Mouse (Mus musculus): ENCODE data around the gene Gm17654. TPM values are rescaled to one million over a fixed set of nuclear protein-coding genes. Genes with fewer than 3 reads are reported as not detected.

The Gm17654 gene
- total RNA-seq (2023) = not detected

DNA sequence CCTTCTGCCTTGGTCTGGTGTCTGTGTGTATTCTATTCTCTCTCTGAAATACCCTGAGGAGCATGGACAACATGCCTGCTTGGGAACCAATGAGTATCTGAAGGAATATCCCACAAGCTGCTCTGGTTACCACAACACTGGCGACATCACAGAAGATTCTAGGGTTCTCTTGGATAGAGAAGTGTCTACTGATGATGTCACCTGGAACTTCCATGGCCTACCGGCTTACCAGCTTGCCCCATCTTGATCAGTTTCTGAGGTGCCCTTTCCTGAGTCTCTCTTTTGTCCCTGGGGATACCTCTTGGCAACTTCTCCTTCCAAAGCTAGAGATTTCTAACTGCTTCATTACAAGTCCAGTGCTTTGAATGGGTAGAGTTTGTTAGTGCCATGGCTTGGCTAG is at the start of gene Gm17654:
Gene Gm17654, minus strand, starts transcription at position 101 of the 400 bp plus-strand sequence.

DNA sequence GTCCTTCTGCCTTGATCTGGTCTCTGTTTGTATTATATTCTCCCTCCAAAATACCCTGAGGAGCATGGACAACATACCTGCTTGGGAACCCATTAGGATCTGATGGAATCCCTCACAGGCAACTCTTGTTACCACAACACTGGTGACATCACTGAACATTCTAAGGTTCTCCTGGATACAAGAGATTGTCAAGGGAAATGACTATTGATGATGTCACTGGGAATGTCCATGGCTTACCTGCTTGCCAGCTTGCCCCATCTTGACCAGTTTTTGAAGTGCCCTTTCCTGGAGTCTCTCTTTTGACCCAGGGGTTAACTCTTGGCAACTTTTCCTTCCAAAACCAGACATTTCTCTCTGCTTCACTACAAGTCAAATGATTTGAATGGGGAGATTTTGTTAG is 29.0 kb upstream of the Gm17654 start, which contains the start of gene Gm10375:
Gene Gm10375, minus strand, starts transcription at position 101 of the 400 bp plus-strand sequence.

DNA sequence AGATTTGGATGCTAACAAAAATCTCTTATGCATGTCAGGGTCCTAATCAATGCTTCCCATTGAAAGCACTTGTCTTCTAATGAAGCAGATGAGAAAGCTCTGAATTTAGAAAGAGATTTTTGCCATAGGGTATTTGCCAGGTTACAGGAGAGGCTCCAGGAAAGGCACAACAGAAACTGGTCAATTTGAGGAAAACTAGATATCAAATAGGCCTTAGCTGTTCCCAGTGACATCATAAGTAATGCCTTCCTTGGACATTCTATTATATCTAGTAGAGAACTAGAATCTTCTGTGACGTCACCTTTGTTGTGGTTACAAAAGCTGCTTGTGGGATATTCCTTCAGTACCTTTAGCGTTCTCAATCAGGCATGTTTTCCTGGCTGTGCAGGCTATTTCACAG is 35.7 kb downstream of the Gm17654 start, which contains the start of gene Gm5799:
Gene Gm5799, plus strand, starts transcription at position 301 of the 400 bp plus-strand sequence.

Other genes starting within 250 kb of the Gm17654 start
- not detected for gene 1700001F09Rik, start 231.3 kb downstream of the Gm17654 start, total RNA-seq (2023)
- gene Gm8138, start 162.8 kb downstream of the Gm17654 start, total RNA-seq (2023) = not detected
- not detected for gene Gm5799, start 35.6 kb downstream of the Gm17654 start, total RNA-seq (2023)
- gene Gm10375, start 28.9 kb upstream of the Gm17654 start, total RNA-seq (2023) = not detected
- not detected for gene Gm8165, start 98.1 kb upstream of the Gm17654 start, total RNA-seq (2023)
- under 1 TPM; 0.49 to 0.71 TPM for gene Gm7324, start 118.7 kb upstream of the Gm17654 start, total RNA-seq (2023)
- not detected for gene Gm16506, start 148.3 kb upstream of the Gm17654 start, total RNA-seq (2023)
- not detected for gene Gm6526, start 168.7 kb upstream of the Gm17654 start, total RNA-seq (2023)
- not detected for gene Gm8180, start 205.6 kb upstream of the Gm17654 start, total RNA-seq (2023)

Measured in neutrophil, adult 59 days (primary cell).